Mouse (Mus musculus) embryonic facial prominence, embryonic 10.5 days (tissue): ENCODE measurements at regions not wholly inside any gene's neighbourhood (a gene's known extent, or its start where the extent isn't known, plus 50 kb on each side); places are given as distances from the start of the nearest gene placed in this dataset. TPM values are rescaled to one million over a fixed set of nuclear protein-coding genes. Genes with fewer than 3 reads are reported as not detected.

Experiments
- DNase-seq: peaks from one replicate; pipeline ENCODE4 v3.0.0-alpha.2; 2017; ENCODE audit warnings: low spot score
- H3K27ac ChIP-seq: fragments of 300-500 bp; sonication (generic); replicated peaks from 2 replicates; pipeline ENCODE4 v1.5.1; 2016; ENCODE audit warnings: mild to moderate bottlenecking
- H3K27me3 ChIP-seq: fragments of 300-500 bp; sonication (generic); replicated peaks from 2 replicates; pipeline ENCODE4 v1.6.1; 2016; ENCODE audit warnings: low read depth, mild to moderate bottlenecking; ENCODE audit not compliant: poor library complexity, severe bottlenecking
- H3K36me3 ChIP-seq: fragments of 300-500 bp; sonication (generic); replicated peaks from 2 replicates; pipeline ENCODE4 v1.6.1; 2016; ENCODE audit warnings: mild to moderate bottlenecking, moderate library complexity
- H3K4me1 ChIP-seq: fragments of 300-500 bp; sonication (generic); 2 replicates; pipeline ENCODE4 v1.6.1; 2016
- H3K4me3 ChIP-seq: fragments of 300-500 bp; sonication (generic); 2 replicates; pipeline ENCODE4 v1.5.1; 2016; ENCODE audit warnings: mild to moderate bottlenecking, moderate library complexity
- H3K9me3 ChIP-seq: fragments of 300-500 bp; sonication (generic); 2 replicates; pipeline ENCODE4 v1.6.1; 2016; ENCODE audit warnings: mild to moderate bottlenecking
- WGBS: fragments of 180-500 bp; shearing (Covaris S2); methylation state at CpG from one replicate; pipeline ENCODE4 v1.1.7; 2016; 5-methylcytosine and 5-hydroxymethylcytosine counted together
- microRNA-seq: library from miRNA; unstranded; fragments of <30 nt; microRNA quantifications from one replicate; pipeline ENCODE4, GENCODE M21; 2017

GRCm38 (mm10) chr16:77684521-77684920 lies 82.6 kb upstream of the Gm11146 start:
- Histone ChIP-seq H3K27me3 (no peaks in the 10 kb centered on the region), H3K9me3 (no peaks in the 10 kb centered on the region), H3K36me3 (no peaks in the 10 kb centered on the region), H3K4me1 (no peaks in the 10 kb centered on the region), H3K4me3 (no peak overlapping the region), H3K27ac (no peak overlapping the region)
- 85% methylated on average over 2 of the region's 2 CpGs for WGBS
- no peak for DNase-seq

DNA sequence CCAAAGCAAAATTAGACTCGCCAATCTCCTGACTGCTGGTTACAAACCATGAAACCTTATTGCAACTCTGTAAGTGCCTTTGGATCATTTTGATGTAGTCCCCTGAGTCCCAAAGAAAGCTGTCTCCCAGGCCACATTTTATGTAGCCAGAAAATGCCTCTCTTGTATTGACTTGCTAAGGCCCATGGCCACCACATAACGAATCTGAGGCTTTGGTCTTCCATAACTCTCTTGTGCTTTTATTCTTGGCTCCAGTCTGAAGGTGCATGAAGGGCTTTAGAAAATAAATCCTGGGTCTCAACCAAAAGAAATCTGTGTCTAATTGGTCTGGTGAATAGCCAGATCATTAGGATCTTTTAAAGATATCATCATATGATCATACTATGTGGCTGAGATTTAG lies 77.3 kb upstream of the Gm11146 start:
- no peaks in the 10 kb centered on the region for H3K27me3 ChIP-seq
- H3K9me3 ChIP-seq, result no peaks in the 10 kb centered on the region
- 88% methylated on average over 2 of the region's 2 CpGs for WGBS
- H3K36me3 ChIP-seq, result no peaks in the 10 kb centered on the region
- no peak overlapping the region for H3K27ac ChIP-seq
- H3K4me3 ChIP-seq, result no peak overlapping the region
- no peak for DNase-seq
- H3K4me1 ChIP-seq, result peaks cover 4% of the 10 kb centered on the region; the same call in 1 of the 2 replicates

DNA sequence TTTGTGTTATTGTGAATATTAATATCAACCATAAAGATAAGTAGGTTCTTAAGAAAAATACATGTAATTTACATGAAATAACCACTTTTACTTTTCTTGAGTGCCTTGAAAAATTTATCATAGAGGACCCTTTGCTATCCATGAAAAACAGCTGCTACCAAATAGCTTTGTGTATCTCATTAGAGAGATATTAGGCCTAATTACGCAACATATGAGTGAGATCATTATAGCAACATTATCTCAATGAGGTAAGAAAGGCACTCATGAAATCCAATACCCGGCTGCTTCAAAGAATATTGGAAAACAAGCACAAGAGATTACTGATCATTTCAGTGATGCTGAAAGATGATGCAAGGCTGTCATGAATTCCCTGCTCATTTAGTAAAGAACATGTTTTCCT lies 74.9 kb upstream of the Gm11146 start:
- Histone ChIP-seq H3K9me3 (no peaks in the 10 kb centered on the region), H3K4me3 (no peak overlapping the region), H3K27me3 (no peaks in the 10 kb centered on the region), H3K27ac (no peak overlapping the region), H3K4me1 (peaks cover 4% of the 10 kb centered on the region; the same call in 1 of the 2 replicates), H3K36me3 (no peaks in the 10 kb centered on the region)
- 79% methylated on average over 2 of the region's 2 CpGs for WGBS
- no peak for DNase-seq

DNA sequence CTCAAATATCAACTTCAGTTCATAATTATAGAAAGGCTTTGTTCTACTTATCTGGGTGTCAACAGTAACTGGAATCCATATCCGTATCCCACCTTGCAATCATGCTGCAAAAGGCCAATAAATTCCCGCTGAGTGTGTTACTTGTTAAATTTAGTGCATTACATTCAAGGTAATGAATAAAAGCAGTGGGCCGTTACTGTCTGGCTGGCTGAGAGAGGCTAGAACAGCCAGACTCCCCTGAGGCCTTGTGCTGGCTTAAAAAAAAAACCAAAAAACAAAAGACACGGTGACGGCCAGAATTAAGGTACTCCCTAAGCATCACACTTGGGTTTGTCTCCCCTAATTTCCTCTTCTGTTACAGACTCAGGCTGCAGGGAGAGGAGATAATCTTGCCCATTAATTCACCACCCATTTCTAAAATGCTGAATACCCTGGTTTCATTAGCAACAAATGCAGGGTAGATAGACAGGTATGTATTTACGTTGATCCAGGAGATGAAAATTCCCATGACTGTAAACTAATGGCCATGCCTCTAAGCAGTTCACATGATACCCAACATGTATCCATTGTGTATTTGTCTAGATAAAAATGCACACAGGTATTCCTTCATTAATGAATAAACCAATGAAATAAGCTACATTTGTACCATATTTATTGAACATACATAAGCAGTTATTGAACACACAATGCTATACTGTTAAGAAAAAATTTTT lies 74.1 kb upstream of the Gm11146 start:
- H3K9me3 ChIP-seq, result no peaks in the 10 kb centered on the region
- H3K36me3 ChIP-seq, result no peaks in the 10 kb centered on the region
- H3K4me1 ChIP-seq, result peaks cover 4% of the 10 kb centered on the region; the same call in 1 of the 2 replicates
- no peak overlapping the region for H3K4me3 ChIP-seq
- WGBS, result 60% methylated on average over 6 of the region's 6 CpGs
- H3K27ac ChIP-seq, result no peak overlapping the region
- H3K27me3 ChIP-seq, result no peaks in the 10 kb centered on the region
- DNase-seq, result no peak

DNA sequence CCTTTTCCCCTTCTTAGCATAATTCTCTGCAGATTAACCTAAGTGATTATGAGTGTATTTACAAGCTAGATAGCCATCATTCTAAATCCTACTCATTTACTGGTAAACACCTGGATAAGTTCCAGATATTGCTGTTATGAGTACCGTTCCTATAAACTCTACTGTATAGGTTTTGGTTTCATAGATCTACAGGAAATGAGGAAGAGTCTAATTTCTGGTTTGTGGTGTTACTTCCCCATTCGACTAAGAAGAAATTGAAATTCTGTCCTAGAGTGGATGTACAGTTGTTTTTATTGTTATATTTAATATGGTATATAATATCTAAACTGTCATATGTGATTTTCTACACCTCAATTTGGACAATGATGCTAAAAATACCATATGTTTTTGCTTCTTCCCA lies 69.4 kb upstream of the Gm11146 start:
- Histone ChIP-seq H3K36me3 (peaks cover 4% of the 10 kb centered on the region), H3K9me3 (no peaks in the 10 kb centered on the region), H3K4me3 (no peak overlapping the region), H3K27me3 (no peaks in the 10 kb centered on the region), H3K4me1 (peaks cover 4% of the 10 kb centered on the region; the same call in 1 of the 2 replicates), H3K27ac (no peak overlapping the region)
- no peak for DNase-seq
- WGBS, result 91% methylated on average over 2 of the region's 2 CpGs

GRCm38 (mm10) chr16:77665781-77666180 lies 63.9 kb upstream of the Gm11146 start:
- Histone ChIP-seq H3K9me3 (no peaks in the 10 kb centered on the region), H3K36me3 (peaks cover 4% of the 10 kb centered on the region), H3K4me3 (no peak overlapping the region), H3K27ac (no peak overlapping the region), H3K4me1 (peaks cover 25% of the 10 kb centered on the region), H3K27me3 (no peaks in the 10 kb centered on the region)
- WGBS, result 83% methylated on average over 4 of the region's 4 CpGs
- no peak for DNase-seq

GRCm38 (mm10) chr16:77662107-77662518 lies 60.2 kb upstream of the Gm11146 start:
- no peaks in the 10 kb centered on the region for H3K36me3 ChIP-seq
- H3K4me3 ChIP-seq, result no peak overlapping the region
- peak; percentile 70 for DNase-seq
- 15% methylated on average over 4 of the region's 4 CpGs for whole genome bisulfite sequencing
- no peaks in the 10 kb centered on the region for H3K27me3 ChIP-seq
- peak overlapping the region; percentile 76; the same call in 1 of the 2 replicates for H3K27ac ChIP-seq
- H3K9me3 ChIP-seq, result no peaks in the 10 kb centered on the region
- H3K4me1 ChIP-seq, result peaks cover 25% of the 10 kb centered on the region

- no peak for DNase-seq
- no peak overlapping the region for H3K27ac ChIP-seq
- H3K4me3 ChIP-seq, result no peak overlapping the region
- no peaks in the 10 kb centered on the region for H3K36me3 ChIP-seq
- 84% methylated on average over 3 of the region's 3 CpGs for WGBS
- no peaks in the 10 kb centered on the region for H3K9me3 ChIP-seq
- H3K4me1 ChIP-seq, result no peaks in the 10 kb centered on the region
- no peaks in the 10 kb centered on the region for H3K27me3 ChIP-seq
These were observed 51.4 kb upstream of the Gm11146 start for GRCm38 (mm10) chr16:77653306-77653705.

Small RNA genes lying in the stretch of these regions (microRNA-seq; reads per million reads assigned to microRNA genes)
- gene Gm25025, result not detected
